Mouse (Mus musculus) heart, postnatal 0 days (tissue): ENCODE data around the gene Foxd3. TPM values are rescaled to one million over a fixed set of nuclear protein-coding genes. Genes with fewer than 3 reads are reported as not detected.
"Not testable (repeated sequence)": the region's sequence is repeated elsewhere in the genome, so short reads cannot be mapped to it uniquely, and the experiment has no call there.

Experiments
- ATAC-seq: fragments of 200-750 bp; cut with Nextera tagmentation; 2 replicates; pipeline ENCODE4 v1.8.0; 2017; ENCODE audit warnings: low read depth, moderate number of reproducible peaks, moderate library complexity; ENCODE audit not compliant: insufficient read depth
- DNase-seq: peaks from one replicate; pipeline ENCODE4 v3.0.0-alpha.2; 2016; ENCODE audit warnings: low spot score
- H3K27ac ChIP-seq: fragments of 300-500 bp; sonication (generic); 2 replicates; pipeline ENCODE4 v1.5.1; 2014; ENCODE audit warnings: low read depth, mild to moderate bottlenecking
- H3K27me3 ChIP-seq: fragments of 300-500 bp; sonication (generic); 2 replicates; pipeline ENCODE4 v1.6.1; 2014; ENCODE audit warnings: low read length, mixed read lengths; ENCODE audit not compliant: control insufficient read depth, insufficient read depth
- H3K36me3 ChIP-seq: fragments of 300-500 bp; sonication (generic); replicated peaks from 2 replicates; pipeline ENCODE4 v1.6.1; 2014; ENCODE audit warnings: low read length, mixed read lengths; ENCODE audit not compliant: control insufficient read depth, insufficient read depth
- H3K4me1 ChIP-seq: fragments of 300-500 bp; sonication (generic); 2 replicates; pipeline ENCODE4 v1.6.1; 2014; ENCODE audit warnings: antibody characterized with exemption; ENCODE audit not compliant: control insufficient read depth, insufficient read depth
- H3K4me2 ChIP-seq: fragments of 300-500 bp; sonication (generic); 2 replicates; pipeline ENCODE4 v1.6.1; 2014; ENCODE audit warnings: low read depth, mild to moderate bottlenecking, low read length, moderate library complexity
- H3K4me3 ChIP-seq: fragments of 300-500 bp; sonication (generic); 2 replicates; pipeline ENCODE4 v1.5.1; 2014; ENCODE audit warnings: low read depth, low read length
- H3K9ac ChIP-seq: fragments of 300-500 bp; sonication (generic); replicated peaks from 2 replicates; pipeline ENCODE4 v1.6.1; 2014; ENCODE audit warnings: low read depth, low read length, mixed read lengths
- H3K9me3 ChIP-seq: fragments of 300-500 bp; sonication (generic); replicated peaks from 2 replicates; pipeline ENCODE4 v1.6.1; 2016; ENCODE audit warnings: low read length; ENCODE audit not compliant: control insufficient read depth
- CTCF ChIP-seq: IDR thresholded peaks from 2 replicates; pipeline ENCODE4 v1.5.1; 2016; ENCODE audit warnings: antibody characterized with exemption, control low read depth, low read depth
- EP300 ChIP-seq: IDR thresholded peaks from 2 replicates; pipeline ENCODE4 v1.6.1; 2016; ENCODE audit warnings: antibody characterized with exemption, low read depth
- WGBS: fragments of 180-500 bp; shearing (Covaris S2); extraction: QIAGEN DNeasy Blood & Tissue Kit; methylation state at CpG from one replicate; pipeline ENCODE4 v1.1.7; 2014; 5-methylcytosine and 5-hydroxymethylcytosine counted together
- polyA plus RNA-seq: library from polyadenylated mRNA; unstranded; fragments of >200 nt; fragmentation: Nextera tagmentation; extraction: Ambion mirVana; gene quantifications from 2 replicates; pipeline ENCODE4 v1.2.1, GENCODE M21; 2015
- total RNA-seq: library from RNA; depleted of rRNA; stranded (reverse); fragments of >200 nt; gene quantifications from 2 replicates; pipeline ENCODE4 v1.2.3, GENCODE M21; 2014; ENCODE audit warnings: low replicate concordance

Foxd3 gene
- total and polyA plus RNA-seq, 2 experiments from 2014 or later, result 0.65 TPM; not detected in 1

- ATAC-seq (no peak), DNase-seq (no peak)
- Histone ChIP-seq H3K27me3 (no peaks in the 10 kb centered on the region), H3K36me3 (no peaks in the 10 kb centered on the region), H3K9me3 (no peaks in the 10 kb centered on the region), H3K4me1 (no peaks in the 10 kb centered on the region), H3K4me2 (no peak overlapping the region), H3K4me3 (no peak overlapping the region), H3K9ac (no peak overlapping the region), H3K27ac (no peak overlapping the region)
- WGBS, result 81% methylated on average over 4 of the region's 4 CpGs
- TF ChIP-seq CTCF, result no peak
- TF ChIP-seq EP300, result no peak
These were observed 20.1 kb upstream of the Foxd3 start for GRCm38 (mm10) chr4:99636038-99636437.

DNA sequence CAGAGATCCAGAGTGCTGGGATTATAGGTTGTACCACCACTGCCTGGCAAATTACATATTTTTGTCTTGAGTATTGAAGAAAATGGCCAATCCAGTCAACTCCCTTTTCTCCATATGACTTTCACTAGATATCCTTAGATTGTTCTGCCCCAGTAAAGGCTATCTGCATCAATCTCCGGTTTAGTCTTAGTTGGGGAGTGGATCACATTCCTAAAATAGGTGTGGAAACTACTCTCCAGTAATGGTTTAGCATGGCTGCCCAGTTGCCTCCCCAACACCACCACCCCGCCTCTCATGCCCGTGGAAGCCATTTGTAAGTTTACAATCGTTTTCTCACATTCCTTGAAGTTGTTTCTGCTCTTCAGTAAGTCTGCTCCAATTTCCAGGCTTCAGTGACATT is 19.4 kb upstream of the Foxd3 start:
- no peaks in the 10 kb centered on the region for H3K27me3 ChIP-seq
- TF ChIP-seq EP300, result no peak
- no peak for TF ChIP-seq CTCF
- WGBS, result 74% methylated on average over 4 of the region's 4 CpGs
- no peaks in the 10 kb centered on the region for H3K4me1 ChIP-seq
- H3K9ac ChIP-seq, result no peak overlapping the region
- no peaks in the 10 kb centered on the region for H3K36me3 ChIP-seq
- H3K4me2 ChIP-seq, result no peak overlapping the region
- H3K9me3 ChIP-seq, result no peaks in the 10 kb centered on the region
- no peak overlapping the region for H3K27ac ChIP-seq
- H3K4me3 ChIP-seq, result no peak overlapping the region
- no peak for DNase-seq
- no peak for ATAC-seq

- H3K4me3 ChIP-seq, H3K27me3 ChIP-seq, H3K4me1 ChIP-seq, H3K9ac ChIP-seq, H3K27ac ChIP-seq, ATAC-seq, DNase-seq, H3K4me2 ChIP-seq, H3K9me3 ChIP-seq, H3K36me3 ChIP-seq: not testable (repeated sequence)
- 95% methylated on average over 5 of the region's 5 CpGs for WGBS
These were observed 15.5 kb upstream of the Foxd3 start for GRCm38 (mm10) chr4:99640619-99641018.

- Histone ChIP-seq H3K9me3 (no peaks in the 10 kb centered on the region), H3K9ac (no peak overlapping the region), H3K27ac (no peak overlapping the region), H3K36me3 (no peaks in the 10 kb centered on the region), H3K4me1 (no peaks in the 10 kb centered on the region), H3K27me3 (peaks cover 8% of the 10 kb centered on the region; the same call in 1 of the 2 replicates), H3K4me3 (no peak overlapping the region), H3K4me2 (no peak overlapping the region)
- TF ChIP-seq CTCF (no peak), EP300 (no peak)
- WGBS, result 47% methylated on average over 3 of the region's 3 CpGs
- ATAC-seq (no peak), DNase-seq (no peak)
These were observed 14.2 kb upstream of the Foxd3 start for GRCm38 (mm10) chr4:99641920-99642319.

- DNase-seq (no peak), ATAC-seq (no peak)
- peaks cover 37% of the 10 kb centered on the region for H3K27me3 ChIP-seq
- H3K36me3 ChIP-seq, result no peaks in the 10 kb centered on the region
- H3K9ac ChIP-seq, result no peak overlapping the region
- TF ChIP-seq CTCF (no peak), EP300 (no peak)
- H3K4me2 ChIP-seq, result no peak overlapping the region
- 76% methylated on average over 4 of the region's 4 CpGs for WGBS
- no peak overlapping the region for H3K4me3 ChIP-seq
- H3K27ac ChIP-seq, result no peak overlapping the region
- H3K4me1 ChIP-seq, result no peaks in the 10 kb centered on the region
- no peaks in the 10 kb centered on the region for H3K9me3 ChIP-seq
These were observed 10.5 kb upstream of the Foxd3 start for GRCm38 (mm10) chr4:99645560-99645959.

GRCm38 (mm10) chr4:99650088-99650944 is 5.8 kb upstream of the Foxd3 start:
- WGBS, result 4% methylated on average over 44 of the region's 44 CpGs
- Histone ChIP-seq H3K4me2 (peak overlapping the region; percentile 55), H3K4me1 (no peaks in the 10 kb centered on the region), H3K27me3 (peaks cover 81% of the 10 kb centered on the region), H3K36me3 (no peaks in the 10 kb centered on the region), H3K9me3 (no peaks in the 10 kb centered on the region), H3K9ac (no peak overlapping the region), H3K4me3 (peak overlapping the region; percentile 33), H3K27ac (no peak overlapping the region)
- no peak for DNase-seq
- TF ChIP-seq CTCF, result peak; percentile 28; the same call in 1 of the 2 replicates
- TF ChIP-seq EP300, result no peak
- ATAC-seq, result peak; percentile 63
